In genomic region chr8:113985471-113985870, GRCm38 (mm10) we compare ENCODE assay signal across 11 mouse cellular contexts.
DNase-seq lines count a peak whose midpoint lies in the region; ATAC-seq and TF ChIP-seq lines count a peak whose summit lies in the region.
"Had no signal": no experiment of that assay in that cellular context is flagged by ENCODE, and none has a peak within 500 bp of the region (broad histone marks: within the 10 kb centered on the region; RNA-seq: fewer than 3 reads in every experiment).

No protein-coding gene starts in this region.

- peaks cover 74% of the 10 kb centered on the region for H3K27me3 ChIP-seq in limb, embryonic 13.5 days
- H3K27me3 ChIP-seq: Patski; stomach, embryonic 15.5 days had no signal

- H3K9me3 ChIP-seq in limb, embryonic 13.5 days: no peaks in the 10 kb centered on the region
- H3K9me3 ChIP-seq: stomach, embryonic 15.5 days had no signal

- DNase-seq in gastrocnemius, adult 2 months: no peak
- no peak for DNase-seq in gastrocnemius, postnatal 36 days
- DNase-seq in lung, adult 18-20 months: peak; percentile 7 to 14
- DNase-seq in lung, postnatal 14 days: no peak
- DNase-seq in skeletal muscle tissue, adult 2 months (ENCODE audit: low read depth, low spot score): peak; percentile 12
- DNase-seq in cerebellum, postnatal 4 days (ENCODE audit: low spot score in 2 of 2): no peak

- peak overlapping the region; percentile 52 for H3K4me3 ChIP-seq in gastrocnemius, adult 2 months
- H3K4me3 ChIP-seq in limb, embryonic 13.5 days: no peak overlapping the region
- H3K4me3 ChIP-seq: stomach, embryonic 15.5 days had no signal

- peak overlapping the region; percentile 70 for H3K27ac ChIP-seq in gastrocnemius, adult 2 months
- no peak overlapping the region for H3K27ac ChIP-seq in limb, embryonic 13.5 days
- H3K27ac ChIP-seq: macrophage; stomach, embryonic 15.5 days had no signal

- H3K9ac ChIP-seq in limb, embryonic 13.5 days: no peak overlapping the region
- H3K9ac ChIP-seq: stomach, embryonic 15.5 days had no signal

- H3K4me2 ChIP-seq in limb, embryonic 13.5 days (replicated peaks): peak overlapping the region; percentile 41
- H3K4me2 ChIP-seq: stomach, embryonic 15.5 days had no signal

- WGBS in limb, embryonic 13.5 days: 11% methylated on average over 11 of the region's 11 CpGs

- no peak for TF ChIP-seq CTCF in gastrocnemius, adult 2 months (IDR thresholded peaks at IDR 0.05)

- H3K36me3 ChIP-seq in limb, embryonic 13.5 days: no peaks in the 10 kb centered on the region
- H3K36me3 ChIP-seq: stomach, embryonic 15.5 days had no signal

- intact Hi-C loops in gastrocnemius, adult 2 months (cut with DNase I): loop anchor here (1.0 to 5.0 kb wide), 2 partner anchors 133 to 321 kb away; no protein-coding TSS in a partner anchor
- intact Hi-C loops in gastrocnemius, postnatal 36 days (cut with DNase I): loop anchor here (1.0 kb wide), 1 partner anchor 321 kb away; no protein-coding TSS in a partner anchor

- no peak for ATAC-seq in limb, embryonic 13.5 days (ENCODE audit: low FRiP score, low read depth)
- ATAC-seq in inflammation-experienced regulatory T-cells, adult 6 months: no peak

- H3K4me1 ChIP-seq in limb, embryonic 13.5 days: peaks cover 25% of the 10 kb centered on the region
- H3K4me1 ChIP-seq: stomach, embryonic 15.5 days had no signal

Comparison
In these comparisons a context has a peak if more than half of its experiments do, and no peak if none do; other contexts are left out.
1. DNase-seq: peak in lung, adult 18-20 months (2 of 2) and skeletal muscle tissue, adult 2 months (single experiment); none in gastrocnemius, adult 2 months (single experiment), gastrocnemius, postnatal 36 days (0 of 2), lung, postnatal 14 days (single experiment) and cerebellum, postnatal 4 days (0 of 2).